Mouse (Mus musculus): Measurements from ENCODE around the gene Tec.

The Tec gene

GRCm38 (mm10) chr5:72854141-72854990 is 13.9 kb downstream of the Tec start:
- no peak for DNase-seq (ENCODE audit: low spot score in 2 of 2)

- DNase-seq (ENCODE audit: low spot score in 2 of 2): no peak
Observed at GRCm38 (mm10) chr5:72853365-72853764, 14.9 kb downstream of the Tec start.

GRCm38 (mm10) chr5:72852301-72852995 is 15.8 kb downstream of the Tec start:
- no peak for DNase-seq (ENCODE audit: low spot score in 2 of 2)

GRCm38 (mm10) chr5:72851674-72852098 is 16.6 kb downstream of the Tec start:
- no peak for DNase-seq (ENCODE audit: low spot score in 2 of 2)

GRCm38 (mm10) chr5:72850926-72851673 is 17.2 kb downstream of the Tec start:
- DNase-seq (ENCODE audit: low spot score in 2 of 2): no peak

GRCm38 (mm10) chr5:72848889-72849435 is 19.3 kb downstream of the Tec start:
- no peak for DNase-seq (ENCODE audit: low spot score in 2 of 2)

- DNase-seq (ENCODE audit: low spot score in 2 of 2): no peak
Observed at GRCm38 (mm10) chr5:72846712-72847111, 21.6 kb downstream of the Tec start.

- DNase-seq (ENCODE audit: low spot score in 2 of 2): no peak
Observed at GRCm38 (mm10) chr5:72845928-72846630, 22.2 kb downstream of the Tec start.

- DNase-seq (ENCODE audit: low spot score in 2 of 2): no peak
Observed at GRCm38 (mm10) chr5:72844776-72845495, 23.3 kb downstream of the Tec start.

GRCm38 (mm10) chr5:72844294-72844693 is 24.0 kb downstream of the Tec start:
- no peak for DNase-seq (ENCODE audit: low spot score in 2 of 2)

- no peak for DNase-seq (ENCODE audit: low spot score in 2 of 2)
Observed at GRCm38 (mm10) chr5:72839655-72840054, 28.6 kb downstream of the Tec start.

GRCm38 (mm10) chr5:72838976-72839375 is 29.3 kb downstream of the Tec start:
- DNase-seq (ENCODE audit: low spot score in 2 of 2): no peak

GRCm38 (mm10) chr5:72835656-72836055 is 32.6 kb downstream of the Tec start:
- no peak for DNase-seq (ENCODE audit: low spot score in 2 of 2)

GRCm38 (mm10) chr5:72832904-72833765 is 35.1 kb downstream of the Tec start:
- DNase-seq (ENCODE audit: low spot score in 2 of 2): no peak

- DNase-seq (ENCODE audit: low spot score in 2 of 2): no peak
Observed at GRCm38 (mm10) chr5:72832191-72832590, 36.1 kb downstream of the Tec start.

GRCm38 (mm10) chr5:72830988-72831610 is 37.2 kb downstream of the Tec start:
- no peak for DNase-seq (ENCODE audit: low spot score in 2 of 2)

- DNase-seq (ENCODE audit: low spot score in 2 of 2): no peak
Observed at GRCm38 (mm10) chr5:72829506-72830067, 38.7 kb downstream of the Tec start.

- no peak for DNase-seq (ENCODE audit: low spot score in 2 of 2)
Observed at GRCm38 (mm10) chr5:72828401-72828800, 39.9 kb downstream of the Tec start.

- no peak for DNase-seq (ENCODE audit: low spot score in 2 of 2)
Observed at GRCm38 (mm10) chr5:72827435-72827834, 40.8 kb downstream of the Tec start.
